Mouse (Mus musculus) kidney, adult 2 months (tissue): ENCODE measurements around the gene Cyp4f40.

Source experiments
- CTCF ChIP-seq: fragments of 200-500 bp; conservative IDR thresholded peaks from 2 replicates; pipeline ENCODE4 v1.5.1; 2011; ENCODE audit warnings: low read depth, mild to moderate bottlenecking, control low read depth, low read length, moderate library complexity, mixed read lengths; ENCODE audit not compliant: insufficient read depth, insufficient read length
- POLR2A ChIP-seq: fragments of 200-500 bp; IDR thresholded peaks from one replicate; pipeline ENCODE4 v1.6.1; 2011; ENCODE audit warnings: low read depth, low read length, control low read depth

DNA sequence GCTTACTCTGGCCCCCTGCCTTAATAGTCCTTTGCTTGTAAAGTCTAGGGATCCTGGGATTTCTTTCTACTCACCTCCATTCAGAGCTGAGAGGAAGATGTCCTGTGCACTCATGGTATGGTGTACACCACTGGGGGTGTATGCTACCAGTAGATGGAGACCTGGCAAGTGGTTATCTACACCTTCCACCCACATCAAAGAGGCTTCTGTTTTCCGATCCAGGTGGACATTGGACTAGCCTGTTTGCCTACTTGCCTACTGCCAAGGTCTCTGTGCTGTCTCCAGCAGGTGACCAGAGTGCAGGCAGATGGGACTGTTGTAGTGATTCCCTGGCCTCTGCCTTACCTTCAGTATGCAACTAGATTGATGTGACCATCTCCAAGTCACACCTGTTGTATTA lies 32.3 kb downstream of the Cyp4f40 start:
- TF ChIP-seq POLR2A, result no peak
- TF ChIP-seq CTCF, result no peak
